Mouse (Mus musculus): Measurements from ENCODE around the gene Fbxl13.
A peak's percentile ranks its signal among the peaks of the same experiment; 100 is the strongest.

Fbxl13 gene

GRCm38 (mm10) chr5:21481521-21481920, 163.9 kb downstream of the Fbxl13 start:
- no peak for DNase-seq

- no peak for DNase-seq
Observed at GRCm38 (mm10) chr5:21479746-21480145, 165.7 kb downstream of the Fbxl13 start.

- DNase-seq: no peak
Observed at GRCm38 (mm10) chr5:21478428-21478827, 167.0 kb downstream of the Fbxl13 start.

GRCm38 (mm10) chr5:21468100-21468499, 177.3 kb downstream of the Fbxl13 start:
- no peak for DNase-seq

GRCm38 (mm10) chr5:21467387-21467786, 178.0 kb downstream of the Fbxl13 start:
- DNase-seq: no peak

GRCm38 (mm10) chr5:21440833-21441530, 204.5 kb downstream of the Fbxl13 start:
- peak; percentile 42 for DNase-seq

GRCm38 (mm10) chr5:21439446-21440110, 205.9 kb downstream of the Fbxl13 start:
- no peak for DNase-seq

- DNase-seq: no peak
Observed at GRCm38 (mm10) chr5:21438428-21438827, 207.0 kb downstream of the Fbxl13 start.

GRCm38 (mm10) chr5:21436471-21436975, 208.9 kb downstream of the Fbxl13 start:
- no peak for DNase-seq

- peak; percentile 40 for DNase-seq
Observed at GRCm38 (mm10) chr5:21434148-21434929, 211.1 kb downstream of the Fbxl13 start.

Measured in lung, postnatal 36 days (tissue).